Mouse (Mus musculus) stomach, postnatal 0 days (tissue): ENCODE data around the gene Gm4491.

Source experiments
- CTCF ChIP-seq: IDR thresholded peaks from 2 replicates; pipeline ENCODE4 v1.5.1; 2016; ENCODE audit warnings: antibody characterized with exemption, low read depth, mild to moderate bottlenecking, moderate library complexity
- EP300 ChIP-seq: optimal IDR thresholded peaks from 2 replicates; pipeline ENCODE3; 2016; ENCODE audit warnings: antibody characterized with exemption

DNA sequence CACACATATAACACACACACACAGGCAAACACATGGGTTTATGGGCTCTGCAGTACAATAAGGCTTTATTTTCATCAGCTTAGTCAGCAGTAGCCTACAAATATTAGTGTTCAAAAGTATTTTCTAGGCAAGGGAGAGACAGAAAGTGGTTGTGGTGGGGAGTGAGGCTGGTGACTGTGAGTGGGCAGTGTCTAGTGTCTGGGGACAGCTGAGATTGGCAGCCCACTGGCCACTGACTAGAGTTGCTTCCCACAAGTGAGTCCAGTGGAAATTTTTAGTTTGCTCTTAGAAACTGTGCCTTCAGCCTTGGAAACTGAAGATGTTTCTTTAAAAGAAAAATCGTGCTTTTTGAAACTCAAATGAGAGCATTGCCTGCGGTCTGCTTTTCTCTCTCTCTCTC, 46.1 kb upstream of the Gm4491 start:
- TF ChIP-seq CTCF (no peak), EP300 (no peak)
